Mouse (Mus musculus): ENCODE results near the gene Fbxw27. TPM values are rescaled to one million over a fixed set of nuclear protein-coding genes. Genes with fewer than 3 reads are reported as not detected.
"Not testable (repeated sequence)": the region's sequence is repeated elsewhere in the genome, so short reads cannot be mapped to it uniquely, and the experiment has no call there.

The Fbxw27 gene
- 0.18 TPM in 1 of 2 replicates, not detected in the other for polyA plus RNA-seq (2012; rRNA removed)

DNA sequence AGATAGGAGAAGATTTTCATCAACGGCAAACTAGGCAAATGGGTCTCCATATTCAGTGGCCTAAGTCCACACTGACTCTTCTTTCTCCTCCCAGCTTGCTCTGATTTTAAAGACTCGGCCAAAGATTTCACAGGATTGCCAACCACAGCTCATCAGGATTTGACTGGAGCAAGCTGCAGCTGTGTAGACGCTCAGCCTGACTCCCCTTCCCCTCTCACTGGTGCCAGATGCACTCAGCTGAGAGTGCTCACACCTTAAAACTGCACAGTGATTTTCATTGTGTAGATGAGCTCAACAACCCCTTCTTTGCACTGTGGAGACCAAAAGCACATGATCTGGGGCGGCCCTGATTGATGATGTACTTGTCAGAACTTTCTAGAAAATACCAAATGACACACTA, at the start of gene Fbxw27:
Gene Fbxw27 (minus strand): TSS at position 101 of the 400 bp plus-strand sequence.
- not testable (repeated sequence) for DNase-seq; H3K27ac ChIP-seq (ENCODE audit: insufficient read depth, low read length); H3K4me3 ChIP-seq (replicated peaks; ENCODE audit: insufficient read depth, low read depth, low read length); H3K4me1 ChIP-seq (ENCODE audit: control insufficient read depth, insufficient read depth, low read length); H3K27me3 ChIP-seq (ENCODE audit: control insufficient read depth, insufficient read depth, low read length)
- 80% methylated on average over 4 of the region's 4 CpGs for WGBS

DNA sequence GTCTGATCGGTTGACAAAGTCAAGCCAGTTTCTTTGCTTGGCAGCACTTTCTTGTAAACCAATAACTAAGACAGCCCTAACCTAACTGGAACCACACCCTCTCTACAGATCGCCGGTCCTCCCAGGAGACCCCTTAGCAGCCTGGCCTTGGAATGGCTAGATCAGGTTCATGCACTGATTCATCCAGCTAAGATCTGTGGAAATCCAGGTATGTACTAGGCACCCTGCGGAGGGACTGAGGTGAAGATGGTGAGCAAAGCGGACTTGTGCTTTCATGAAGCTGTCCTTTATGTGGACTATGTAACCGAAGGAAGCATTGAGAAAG, 42.6 kb upstream of the Fbxw27 start:
- 4% methylated on average over 6 of the region's 6 CpGs for WGBS

DNA sequence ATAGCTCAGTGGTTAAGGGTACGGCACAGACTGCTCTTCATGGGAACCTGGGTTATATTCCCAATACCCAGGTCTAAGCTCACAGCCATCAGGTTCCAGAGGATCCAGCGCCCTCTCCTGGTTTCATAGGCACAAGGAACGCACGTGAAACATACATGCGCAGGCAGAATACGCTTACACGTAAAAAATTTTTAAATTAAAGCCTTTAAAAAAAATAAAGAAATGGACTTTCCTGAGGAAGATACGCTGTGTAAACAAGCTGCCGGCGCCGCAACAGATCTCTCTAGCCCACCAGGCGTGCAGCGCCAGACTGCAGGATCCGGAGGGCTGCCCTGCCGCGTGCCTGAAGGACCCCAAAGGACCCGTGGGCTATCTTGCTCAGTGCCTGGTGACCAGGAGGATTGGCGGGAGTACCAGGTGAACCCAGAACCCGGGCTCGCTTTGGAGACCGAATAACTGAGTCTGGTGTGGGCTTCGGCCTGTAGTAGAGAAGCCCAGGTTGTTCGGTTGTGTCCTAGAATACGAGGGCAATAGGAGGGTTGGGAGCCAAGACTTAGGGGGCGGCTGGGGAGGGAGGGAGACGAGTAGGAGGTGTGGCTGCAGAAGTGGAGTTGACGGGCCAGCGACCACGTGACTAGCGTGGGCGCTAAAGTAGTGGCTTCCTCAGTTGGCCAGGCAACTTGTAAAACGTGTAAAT, 42.1 kb upstream of the Fbxw27 start, which contains the start of gene Nme6:
Gene Nme6 (plus strand): TSS at position 359 of the 697 bp plus-strand sequence.
- H3K4me1 ChIP-seq (ENCODE audit: control insufficient read depth, insufficient read depth, low read length): 0 out of 2 replicates have a peak, but pooled peaks cover 3% of the 10 kb centered on the region
- TF ChIP-seq POLR2A (IDR thresholded peaks at IDR 0.05; ENCODE audit: borderline replicate concordance, insufficient read depth, low read length) (peak; percentile 85), CTCF (IDR thresholded peaks at IDR 0.05; ENCODE audit: borderline replicate concordance, insufficient read depth, low read depth, low read length) (peak; percentile 75)
- DNase-seq: peak; percentile 84 to 90
- H3K27ac ChIP-seq (ENCODE audit: insufficient read depth, low read length): peak within 1 kb of the TSS; percentile 45; the same call in 1 of the 2 replicates
- H3K27me3 ChIP-seq (ENCODE audit: control insufficient read depth, insufficient read depth, low read length): no peaks in the 10 kb centered on the region
- WGBS: under 1% methylated on average over 32 of the region's 32 CpGs
- peak within 1 kb of the TSS; percentile 75 for H3K4me3 ChIP-seq (replicated peaks; ENCODE audit: insufficient read depth, low read depth, low read length)

More for the DNA sequence above, 42.6 kb upstream of the Fbxw27 start:
- no peak for TF ChIP-seq POLR2A (IDR thresholded peaks at IDR 0.05; ENCODE audit: borderline replicate concordance, insufficient read depth, low read length)
- no peak for TF ChIP-seq CTCF (IDR thresholded peaks at IDR 0.05; ENCODE audit: borderline replicate concordance, insufficient read depth, low read depth, low read length)
- no peak for DNase-seq
- H3K4me3 ChIP-seq (replicated peaks; ENCODE audit: insufficient read depth, low read depth, low read length): peak overlapping the region; percentile 75
- H3K27ac ChIP-seq (ENCODE audit: insufficient read depth, low read length): no peak overlapping the region
- H3K27me3 ChIP-seq (ENCODE audit: control insufficient read depth, insufficient read depth, low read length): no peaks in the 10 kb centered on the region
- 0 out of 2 replicates have a peak, but pooled peaks cover 3% of the 10 kb centered on the region for H3K4me1 ChIP-seq (ENCODE audit: control insufficient read depth, insufficient read depth, low read length)

DNA sequence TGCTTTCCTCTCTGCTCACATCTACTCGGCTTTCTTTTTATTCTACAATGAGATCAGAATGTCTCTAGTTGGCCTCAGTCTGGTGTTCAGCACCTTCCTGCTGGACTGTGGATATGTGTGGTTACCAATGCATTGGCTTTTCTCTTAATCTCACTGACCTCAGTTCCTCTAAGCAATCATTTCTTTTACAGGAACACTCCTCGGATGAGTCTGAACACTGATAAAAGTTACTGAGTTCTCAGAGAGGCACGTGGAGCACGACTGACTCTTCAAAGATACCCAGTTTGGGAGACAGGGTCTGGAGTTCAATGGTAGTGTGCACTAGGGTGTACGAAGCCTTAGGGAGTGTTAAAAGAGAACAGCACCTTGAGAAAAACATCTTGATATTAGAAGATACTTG, 35.7 kb upstream of the Fbxw27 start:
- TF ChIP-seq CTCF (IDR thresholded peaks at IDR 0.05; ENCODE audit: borderline replicate concordance, insufficient read depth, low read depth, low read length) (no peak), POLR2A (IDR thresholded peaks at IDR 0.05; ENCODE audit: borderline replicate concordance, insufficient read depth, low read length) (no peak)
- H3K4me3 ChIP-seq (replicated peaks; ENCODE audit: insufficient read depth, low read depth, low read length): no peak overlapping the region
- WGBS: 75% methylated on average over 5 of the region's 5 CpGs
- H3K27me3 ChIP-seq (ENCODE audit: control insufficient read depth, insufficient read depth, low read length): no peaks in the 10 kb centered on the region
- no peak overlapping the region for H3K27ac ChIP-seq (ENCODE audit: insufficient read depth, low read length)
- no peak for DNase-seq
- no peaks in the 10 kb centered on the region for H3K4me1 ChIP-seq (ENCODE audit: control insufficient read depth, insufficient read depth, low read length)

DNA sequence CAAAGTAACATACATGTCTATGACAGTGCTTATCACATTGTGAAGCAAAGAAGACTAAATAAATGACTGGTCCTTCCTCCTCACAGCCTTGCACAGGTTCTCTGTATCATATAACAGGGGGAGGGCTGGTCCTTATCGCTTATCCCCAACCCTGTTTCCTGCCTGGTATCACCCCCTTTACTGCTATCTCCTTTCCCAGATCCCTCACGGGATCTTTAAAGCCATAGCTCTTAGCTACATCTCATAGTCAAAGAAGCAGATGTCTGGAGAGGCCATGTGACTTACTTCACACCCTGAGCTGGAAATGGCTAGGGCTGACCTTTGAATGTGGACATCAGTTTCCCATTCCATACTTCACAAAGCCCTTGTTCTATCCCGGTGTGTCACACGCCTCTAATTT, 35.3 kb upstream of the Fbxw27 start:
- Histone ChIP-seq H3K27me3 (ENCODE audit: control insufficient read depth, insufficient read depth, low read length) (no peaks in the 10 kb centered on the region), H3K27ac (ENCODE audit: insufficient read depth, low read length) (no peak overlapping the region), H3K4me1 (ENCODE audit: control insufficient read depth, insufficient read depth, low read length) (no peaks in the 10 kb centered on the region), H3K4me3 (replicated peaks; ENCODE audit: insufficient read depth, low read depth, low read length) (no peak overlapping the region)
- DNase-seq: no peak
- TF ChIP-seq POLR2A (IDR thresholded peaks at IDR 0.05; ENCODE audit: borderline replicate concordance, insufficient read depth, low read length) (no peak), CTCF (IDR thresholded peaks at IDR 0.05; ENCODE audit: borderline replicate concordance, insufficient read depth, low read depth, low read length) (no peak)
- 70% methylated on average over 4 of the region's 4 CpGs for WGBS

DNA sequence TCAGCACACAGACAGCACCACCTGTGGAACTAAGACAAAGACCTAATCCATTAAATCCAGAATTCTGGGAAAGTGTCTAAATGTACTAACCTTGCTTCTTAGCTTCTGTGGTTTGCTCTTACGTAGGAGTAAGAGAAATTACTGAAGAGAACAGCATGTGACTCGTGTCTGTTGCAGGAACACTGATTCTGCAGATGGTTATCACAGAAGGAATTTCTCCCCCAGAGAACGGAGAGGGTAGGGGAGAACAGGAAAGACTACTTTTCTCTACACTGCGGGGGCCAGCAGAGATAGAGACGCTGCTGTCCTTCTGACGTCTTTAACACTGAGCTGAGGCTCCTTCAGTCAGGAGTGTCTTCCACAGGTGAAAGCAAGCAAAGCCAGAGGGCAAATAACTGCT, 25.9 kb upstream of the Fbxw27 start:
- no peaks in the 10 kb centered on the region for H3K27me3 ChIP-seq (ENCODE audit: control insufficient read depth, insufficient read depth, low read length)
- no peak overlapping the region for H3K27ac ChIP-seq (ENCODE audit: insufficient read depth, low read length)
- no peak overlapping the region for H3K4me3 ChIP-seq (replicated peaks; ENCODE audit: insufficient read depth, low read depth, low read length)
- no peak for TF ChIP-seq CTCF (IDR thresholded peaks at IDR 0.05; ENCODE audit: borderline replicate concordance, insufficient read depth, low read depth, low read length)
- no peak for TF ChIP-seq POLR2A (IDR thresholded peaks at IDR 0.05; ENCODE audit: borderline replicate concordance, insufficient read depth, low read length)
- 67% methylated on average over 6 of the region's 6 CpGs for WGBS
- DNase-seq: no peak
- peaks cover 4% of the 10 kb centered on the region for H3K4me1 ChIP-seq (ENCODE audit: control insufficient read depth, insufficient read depth, low read length)

DNA sequence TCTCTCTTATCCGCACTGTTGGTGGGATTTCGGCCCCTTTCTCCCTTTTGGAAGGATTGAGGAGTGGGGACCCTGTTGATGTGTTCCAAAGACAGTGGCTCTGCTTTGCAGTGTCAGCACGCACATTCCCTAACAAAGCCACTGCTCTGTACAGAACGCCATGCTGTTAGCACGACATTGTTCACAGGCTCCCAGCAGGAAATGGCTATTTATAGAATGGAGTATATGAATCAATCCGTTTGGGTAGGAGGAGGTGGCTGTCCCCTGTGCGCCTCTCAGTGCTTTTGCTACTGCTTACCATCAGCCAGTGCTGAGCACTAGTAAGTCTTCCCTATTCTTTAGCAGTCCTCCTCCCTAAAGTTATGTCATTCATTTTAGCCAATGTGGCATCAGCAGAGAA, 23.0 kb upstream of the Fbxw27 start:
- 8% methylated on average over 7 of the region's 7 CpGs for WGBS
- TF ChIP-seq CTCF (IDR thresholded peaks at IDR 0.05; ENCODE audit: borderline replicate concordance, insufficient read depth, low read depth, low read length): no peak
- TF ChIP-seq POLR2A (IDR thresholded peaks at IDR 0.05; ENCODE audit: borderline replicate concordance, insufficient read depth, low read length): no peak
- H3K27ac ChIP-seq (ENCODE audit: insufficient read depth, low read length): no peak overlapping the region

DNA sequence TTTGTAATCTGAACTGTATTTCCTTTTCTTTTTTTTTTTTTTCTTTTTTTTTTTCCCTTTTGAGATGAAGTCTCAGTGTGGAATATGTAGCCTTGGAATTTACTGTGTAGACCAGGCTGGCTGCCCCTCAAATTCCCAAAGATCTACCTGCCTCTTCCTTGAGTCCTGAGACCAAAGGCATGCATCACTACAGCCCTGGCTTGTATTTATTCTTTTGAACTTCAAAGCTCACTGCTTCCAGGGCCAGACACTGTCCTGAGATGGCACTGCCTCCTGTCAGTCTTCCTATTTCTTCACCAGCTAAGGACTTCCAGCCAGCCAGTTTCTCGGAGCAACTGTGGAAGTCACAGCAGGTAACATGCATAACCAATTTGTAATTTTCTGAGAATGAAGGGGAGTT, 21.5 kb upstream of the Fbxw27 start, which contains the start of gene Spink8:
Gene Spink8 (plus strand): TSS at position 301 of the 400 bp plus-strand sequence.
- Histone ChIP-seq H3K27me3 (ENCODE audit: control insufficient read depth, insufficient read depth, low read length) (no peaks in the 10 kb centered on the region), H3K4me3 (replicated peaks; ENCODE audit: insufficient read depth, low read depth, low read length) (no peak within 1 kb of the TSS), H3K4me1 (ENCODE audit: control insufficient read depth, insufficient read depth, low read length) (peaks cover 4% of the 10 kb centered on the region), H3K27ac (ENCODE audit: insufficient read depth, low read length) (no peak within 1 kb of the TSS)
- no peak for DNase-seq
- WGBS: 36% methylated on average over 1 of the region's 1 CpGs
- TF ChIP-seq POLR2A (IDR thresholded peaks at IDR 0.05; ENCODE audit: borderline replicate concordance, insufficient read depth, low read length) (no peak), CTCF (IDR thresholded peaks at IDR 0.05; ENCODE audit: borderline replicate concordance, insufficient read depth, low read depth, low read length) (no peak)

More for the DNA sequence above, 23.0 kb upstream of the Fbxw27 start:
- H3K27me3 ChIP-seq (ENCODE audit: control insufficient read depth, insufficient read depth, low read length): no peaks in the 10 kb centered on the region
- no peak overlapping the region for H3K4me3 ChIP-seq (replicated peaks; ENCODE audit: insufficient read depth, low read depth, low read length)
- peak; percentile 11 to 27 for DNase-seq
- peaks cover 4% of the 10 kb centered on the region for H3K4me1 ChIP-seq (ENCODE audit: control insufficient read depth, insufficient read depth, low read length)

Measured in cerebellum, adult 2 months (tissue).